Mouse (Mus musculus): Measurements from ENCODE around the gene Olfr389. TPM values are rescaled to one million over a fixed set of nuclear protein-coding genes. Genes with fewer than 3 reads are reported as not detected.

The Olfr389 gene
- total RNA-seq (2021) = not detected
- long read RNA-seq, experiment 1 = 0 reads
- long read RNA-seq, experiment 2 = 0 reads

DNA sequence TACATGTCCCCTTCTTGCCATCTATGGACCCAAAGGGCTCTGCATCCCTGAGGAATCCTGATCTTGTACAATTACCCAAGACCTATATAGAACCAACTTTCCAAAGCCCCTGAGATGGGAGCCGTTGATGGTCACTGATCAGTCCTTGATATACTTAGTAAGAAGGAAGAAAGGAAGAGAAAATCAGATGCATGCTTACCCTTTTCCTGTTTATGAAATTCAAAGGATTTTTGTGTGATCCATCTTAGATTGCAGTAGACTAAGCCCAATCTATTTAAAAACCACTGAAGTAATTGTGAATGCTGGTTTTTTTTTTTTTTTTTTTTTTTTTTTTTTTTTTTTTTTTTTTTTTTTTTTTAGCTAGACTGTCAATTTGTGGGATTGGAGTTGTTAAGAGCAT, at the start of gene Olfr389:
TSS of gene Olfr389 (minus strand) at position 101 of the 400 bp plus-strand sequence.
- intact Hi-C loops (cut with DNase I) = no loop called here
- no peak for DNase-seq

GRCm38 (mm10) chr11:73816949-73817348, 36.4 kb upstream of the Olfr389 start, which contains the start of gene Olfr392:
Olfr392 (minus strand) TSS chr11:73817049.
- no peak for DNase-seq
- intact Hi-C loops (cut with DNase I) = no loop called here

DNA sequence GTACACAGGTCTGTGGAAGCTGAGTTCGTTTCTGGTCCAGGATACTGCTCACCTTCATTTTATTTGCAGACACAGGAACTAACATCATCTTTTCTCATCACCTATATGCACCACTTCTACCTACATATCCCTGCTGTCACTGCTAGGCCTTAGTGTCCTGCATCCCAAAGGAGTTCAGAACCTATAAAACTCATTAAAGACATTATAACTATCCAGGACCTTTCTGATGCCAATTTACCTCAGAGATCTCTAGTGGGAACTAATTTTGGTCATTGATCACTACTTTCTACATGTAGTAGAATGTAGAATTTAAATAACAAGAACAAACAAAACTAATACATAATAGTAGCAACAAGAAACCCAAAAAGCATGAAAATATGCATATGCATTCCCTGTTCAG, 22.4 kb upstream of the Olfr389 start, which contains the start of gene Olfr391-ps:
TSS of gene Olfr391-ps (minus strand) at position 101 of the 400 bp plus-strand sequence.
- DNase-seq = no peak
- intact Hi-C loops (cut with DNase I) = no loop called here

DNA sequence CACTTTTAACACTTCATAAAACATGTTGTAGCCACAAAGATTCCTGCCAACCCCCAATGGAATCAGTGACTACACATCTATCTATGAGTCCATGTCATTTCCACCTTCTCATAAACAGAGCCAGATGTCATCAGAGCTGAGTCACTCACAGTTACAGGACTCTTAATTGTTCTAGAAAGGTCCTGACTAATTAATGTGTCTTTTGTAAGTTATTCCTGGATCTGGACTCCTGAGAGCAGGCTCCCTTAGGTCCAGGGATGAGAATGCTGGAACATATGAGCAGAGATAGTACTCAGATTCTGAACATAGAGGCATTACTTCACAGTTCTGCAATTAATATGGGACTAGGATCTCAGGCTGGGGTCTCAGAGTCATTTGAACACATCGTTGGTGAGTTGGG, 2.2 kb upstream of the Olfr389 start, which contains the start of gene Olfr390:
TSS of gene Olfr390 (plus strand) at position 301 of the 400 bp plus-strand sequence.
- DNase-seq = no peak
- intact Hi-C loops (cut with DNase I) = no loop called here

GRCm38 (mm10) chr11:73759115-73759514, 21.4 kb downstream of the Olfr389 start:
- intact Hi-C loops (cut with DNase I) = no loop called here
- DNase-seq = no peak

Other genes starting within 250 kb of the Olfr389 start
- not detected for gene Olfr385, start 187.7 kb downstream of the Olfr389 start, total RNA-seq (2021)
- not detected for gene Olfr384, start 182.1 kb downstream of the Olfr389 start, total RNA-seq (2021)
- gene Zfp735, start 91.9 kb downstream of the Olfr389 start, total RNA-seq (2021) = not detected
- gene Olfr390, start 2.3 kb upstream of the Olfr389 start, total RNA-seq (2021) = not detected
- not detected for gene Olfr391-ps, start 22.3 kb upstream of the Olfr389 start, total RNA-seq (2021)
- gene Olfr392, start 36.3 kb upstream of the Olfr389 start, total RNA-seq (2021) = not detected
- not detected for gene Olfr393, start 70.7 kb upstream of the Olfr389 start, total RNA-seq (2021)
- gene Olfr394, start 110.1 kb upstream of the Olfr389 start, total RNA-seq (2021) = not detected
- not detected for gene Olfr395, start 128.6 kb upstream of the Olfr389 start, total RNA-seq (2021)
- gene Olfr23, start 156.0 kb upstream of the Olfr389 start, total RNA-seq (2021) = not detected
- gene Olfr397, start 180.1 kb upstream of the Olfr389 start, total RNA-seq (2021) = not detected
- not detected for gene Olfr398, start 209.7 kb upstream of the Olfr389 start, total RNA-seq (2021)